Mouse (Mus musculus) urinary bladder, postnatal 10 days (tissue): ENCODE results near the gene Cdk8.

Source experiments
- DNase-seq: peaks from one replicate; pipeline ENCODE4 v3.0.0; 2022; ENCODE audit warnings: low spot score

Gene Cdk8

DNA sequence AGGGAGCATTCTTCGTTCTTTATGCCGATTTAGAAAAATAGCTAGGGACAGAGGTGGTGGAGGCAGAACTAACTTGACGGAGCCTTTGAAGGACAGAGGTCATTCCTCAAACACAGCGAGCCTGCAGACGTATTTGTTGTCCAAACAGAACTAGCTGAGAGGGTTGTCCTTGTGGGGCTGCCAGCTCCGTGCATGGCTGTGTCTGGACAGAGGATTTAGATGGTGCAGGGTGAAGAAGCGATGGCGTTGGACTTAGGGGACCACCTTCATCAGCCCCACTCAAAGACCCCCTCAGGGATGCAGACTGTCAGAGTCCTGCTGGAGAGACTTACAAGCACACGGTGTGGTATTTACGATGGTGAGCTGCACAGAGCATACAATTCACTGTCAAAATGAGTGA lies 97.9 kb downstream of the Cdk8 start:
- DNase-seq, result no peak

DNA sequence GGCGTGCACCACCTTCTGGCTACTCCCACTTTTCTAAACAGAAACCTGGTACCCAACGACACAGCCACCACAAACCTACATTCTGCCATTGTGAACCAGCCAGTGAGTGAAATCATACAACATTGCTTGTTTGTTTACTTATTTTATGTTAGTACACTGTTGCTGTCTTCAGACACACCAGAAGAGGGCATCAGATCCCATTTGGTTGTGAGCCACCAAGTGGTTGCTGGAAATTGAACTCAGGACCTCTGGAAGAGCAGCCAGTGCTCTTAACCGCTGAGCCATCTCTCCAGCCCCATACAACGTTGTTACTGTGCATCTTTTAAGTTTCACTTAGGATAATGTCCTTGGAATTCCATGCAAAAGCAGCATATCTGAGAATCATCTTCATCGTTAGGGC lies 98.5 kb downstream of the Cdk8 start:
- no peak for DNase-seq

DNA sequence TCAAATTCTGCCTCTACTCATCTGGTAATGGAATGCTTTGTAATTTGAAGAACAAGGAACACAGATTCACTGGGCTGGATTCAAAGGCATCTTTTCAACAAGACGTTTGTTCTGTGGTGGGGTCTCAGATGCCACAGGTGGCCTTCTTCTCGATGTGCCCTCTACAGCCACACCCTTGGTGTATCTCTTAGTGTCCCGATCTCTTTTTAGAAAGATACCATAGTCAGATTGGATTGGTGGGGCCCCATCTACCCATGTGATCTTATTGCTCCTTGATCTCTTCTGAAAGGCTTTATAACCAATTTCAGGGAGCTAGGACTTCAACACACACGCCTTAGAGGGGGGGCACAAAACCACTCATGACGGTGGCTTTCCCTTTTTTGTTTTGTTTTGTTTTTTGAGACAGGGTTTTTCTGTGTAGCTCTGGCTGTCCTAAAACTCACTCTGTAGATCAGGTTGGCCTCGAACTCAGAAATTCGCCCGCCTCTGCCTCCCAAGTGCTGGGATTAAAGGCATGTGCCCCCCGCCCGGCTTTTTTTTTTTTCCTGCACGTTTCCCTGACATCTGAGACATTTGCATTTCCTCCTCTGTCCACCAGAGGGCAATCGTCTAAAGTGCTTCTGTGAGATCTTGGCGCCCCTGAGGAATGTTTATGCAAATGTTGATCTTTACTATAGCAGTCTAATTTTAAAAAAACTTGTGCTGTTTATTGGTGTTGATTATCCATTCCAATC lies 99.2 kb downstream of the Cdk8 start:
- DNase-seq, result no peak

DNA sequence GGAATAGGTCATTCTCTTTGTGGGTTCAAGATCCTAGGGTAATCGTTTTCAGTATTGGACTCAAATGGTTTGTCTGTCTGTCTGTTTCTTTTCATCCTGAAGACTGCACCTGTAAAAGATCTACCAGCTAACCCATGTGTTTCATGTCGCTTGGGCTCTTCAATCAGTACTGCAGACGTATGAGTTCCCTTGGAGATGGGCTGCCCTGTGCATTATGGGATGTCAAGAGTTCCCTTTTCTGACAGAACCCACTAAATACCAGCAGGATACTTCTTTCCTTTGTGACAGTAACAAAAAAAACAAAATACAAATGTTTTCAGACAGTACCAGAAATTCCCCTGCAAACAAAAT lies 99.7 kb downstream of the Cdk8 start:
- DNase-seq, result no peak

DNA sequence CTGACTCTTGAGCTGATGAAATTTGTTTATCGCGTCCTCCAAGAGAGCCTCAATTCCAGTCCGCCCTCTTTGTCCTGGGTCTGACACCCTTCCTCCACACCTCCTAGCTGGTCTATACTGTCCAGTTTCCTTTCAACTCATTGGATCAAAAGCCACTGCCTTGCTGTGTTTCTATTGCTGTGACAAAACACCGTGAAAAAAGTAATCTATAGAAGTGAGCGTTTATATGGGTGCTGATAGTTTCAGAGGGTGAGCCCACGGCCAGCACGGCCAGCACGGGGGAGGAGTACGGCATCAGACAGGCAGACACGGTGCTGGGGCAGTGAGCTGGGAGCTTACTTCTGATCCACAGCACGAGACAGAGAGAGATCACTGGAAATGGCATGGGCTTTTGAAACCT lies 100.1 kb downstream of the Cdk8 start:
- no peak for DNase-seq

DNA sequence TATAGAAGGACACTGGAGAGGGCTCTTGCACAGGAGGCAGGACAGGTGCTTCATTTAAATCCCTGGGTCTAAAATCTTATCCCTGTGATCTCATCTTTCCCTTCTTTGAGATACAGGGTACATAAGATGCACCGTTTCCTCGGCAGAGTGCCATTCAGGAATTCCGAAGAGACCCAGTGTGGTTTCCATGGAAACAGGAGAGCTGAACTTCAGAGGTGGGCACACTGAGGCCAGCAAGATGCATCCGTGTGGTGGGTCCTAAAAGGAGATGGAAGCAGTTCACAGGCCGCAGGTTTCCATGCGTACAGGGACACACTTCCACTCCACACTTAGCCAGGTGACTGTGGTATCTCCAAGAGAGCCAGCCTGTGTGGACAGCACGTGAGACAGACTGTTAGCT lies 101.5 kb downstream of the Cdk8 start:
- DNase-seq, result no peak

DNA sequence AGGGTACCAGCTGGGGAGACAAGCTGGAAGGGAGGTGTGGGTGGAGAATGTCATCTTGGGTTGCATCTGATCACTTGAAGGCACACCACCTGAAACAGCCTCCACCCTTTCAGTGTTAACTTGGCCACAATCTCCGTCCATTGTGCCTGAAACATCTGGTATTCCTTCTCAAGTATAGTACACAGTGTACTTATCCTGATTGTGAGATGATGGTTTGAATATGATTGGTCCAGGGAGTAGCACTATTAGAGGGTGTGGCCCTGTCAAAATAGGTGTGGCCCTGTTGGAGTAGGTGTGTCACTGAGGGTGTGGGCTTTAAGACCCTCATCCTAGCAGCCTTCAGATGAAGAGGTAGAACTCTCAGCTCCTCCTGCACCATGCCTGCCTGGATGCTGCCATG lies 103.4 kb downstream of the Cdk8 start:
- DNase-seq, result no peak

DNA sequence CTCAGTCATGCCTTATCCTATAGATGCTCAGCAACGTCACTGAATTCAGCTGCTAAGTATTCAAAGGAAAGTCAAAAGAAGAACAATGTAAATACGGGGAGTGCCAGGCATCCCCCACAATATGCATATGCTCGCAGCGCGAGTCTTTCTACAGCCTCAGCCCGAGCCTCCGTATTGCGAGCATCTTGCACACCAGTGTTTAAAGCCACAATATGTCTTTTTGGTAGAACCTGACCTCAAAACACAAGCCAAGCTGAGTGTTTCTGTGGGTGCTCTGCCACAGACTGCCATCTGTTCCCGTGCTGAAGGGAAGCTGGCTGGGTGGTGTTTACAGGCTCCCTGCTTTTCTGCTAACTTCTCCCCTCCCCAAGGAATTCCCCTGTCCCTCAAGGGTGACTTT lies 107.0 kb downstream of the Cdk8 start:
- no peak for DNase-seq

DNA sequence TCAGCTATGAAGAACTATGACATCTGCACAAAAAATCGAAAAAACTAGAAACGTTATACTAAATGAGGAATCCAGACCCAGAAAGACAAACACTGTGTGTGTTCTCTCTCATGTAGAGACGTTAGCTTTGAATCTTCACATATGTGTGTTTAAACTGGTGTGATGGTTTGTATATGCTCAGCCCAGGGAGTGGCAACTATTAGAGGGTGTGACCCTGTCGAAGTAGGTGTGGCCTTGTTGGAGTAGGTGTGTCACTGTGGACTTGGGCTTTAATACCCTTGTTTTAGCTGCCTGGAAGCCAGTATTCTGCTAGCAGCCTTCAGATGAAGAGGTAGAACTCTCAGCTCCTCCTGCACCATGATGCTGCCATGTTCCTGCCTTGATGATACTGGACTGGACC lies 109.0 kb downstream of the Cdk8 start:
- DNase-seq, result no peak

DNA sequence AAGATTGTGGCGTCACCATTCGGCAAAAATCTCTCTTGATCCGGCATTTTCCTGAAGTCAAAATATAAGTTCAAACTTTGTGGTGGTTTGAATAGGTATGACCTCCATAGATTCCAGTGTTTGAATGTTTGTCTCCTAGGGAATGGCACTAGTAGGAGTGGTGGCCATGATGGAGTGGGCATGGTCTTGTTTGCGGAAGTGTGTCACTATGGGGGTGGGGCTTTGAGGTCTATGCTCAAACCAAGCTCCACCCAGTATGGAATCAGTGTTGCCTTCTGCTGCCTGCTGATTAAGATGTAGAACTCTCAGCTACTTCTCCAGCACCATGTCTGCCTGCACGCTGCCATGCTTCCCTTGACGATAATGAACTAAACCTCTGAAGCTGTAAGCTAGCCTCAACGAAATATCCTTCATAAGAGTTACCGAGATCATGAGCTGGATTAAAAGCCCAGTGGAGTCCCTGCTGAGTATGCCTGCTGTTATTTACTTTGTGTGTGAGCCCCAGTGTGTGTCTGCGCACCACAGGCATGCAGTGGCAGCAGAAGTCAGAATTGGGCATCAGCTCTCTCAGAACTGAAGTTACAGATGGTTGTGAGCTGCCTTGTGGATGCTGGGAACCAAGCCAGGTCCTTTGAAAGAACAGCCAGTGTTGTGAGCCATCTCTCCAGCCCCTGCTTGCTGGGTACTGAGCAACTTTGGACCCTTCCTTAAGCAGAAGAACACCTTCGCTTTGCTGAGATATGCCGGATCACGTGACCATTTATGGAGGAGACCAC lies 114.1 kb downstream of the Cdk8 start:
- no peak for DNase-seq

DNA sequence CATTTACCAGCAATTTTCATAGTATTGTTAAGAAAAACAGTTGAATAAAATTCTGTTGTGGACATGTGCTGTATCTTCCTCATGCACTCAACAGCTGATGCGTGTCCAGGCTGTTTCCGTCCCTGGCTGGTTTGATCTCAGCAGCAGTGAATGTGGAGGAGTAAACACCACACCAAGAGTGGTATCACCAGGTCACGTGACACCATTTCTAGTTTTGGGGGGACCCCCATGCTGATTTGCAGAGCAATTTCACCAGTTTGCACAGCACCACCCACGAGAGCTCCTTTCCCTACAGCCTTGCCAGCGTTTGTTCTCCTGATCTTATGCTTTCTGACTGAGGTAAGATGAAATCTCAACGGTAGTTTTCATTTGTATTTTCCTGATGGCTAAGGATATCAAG lies 116.1 kb downstream of the Cdk8 start:
- DNase-seq, result no peak

DNA sequence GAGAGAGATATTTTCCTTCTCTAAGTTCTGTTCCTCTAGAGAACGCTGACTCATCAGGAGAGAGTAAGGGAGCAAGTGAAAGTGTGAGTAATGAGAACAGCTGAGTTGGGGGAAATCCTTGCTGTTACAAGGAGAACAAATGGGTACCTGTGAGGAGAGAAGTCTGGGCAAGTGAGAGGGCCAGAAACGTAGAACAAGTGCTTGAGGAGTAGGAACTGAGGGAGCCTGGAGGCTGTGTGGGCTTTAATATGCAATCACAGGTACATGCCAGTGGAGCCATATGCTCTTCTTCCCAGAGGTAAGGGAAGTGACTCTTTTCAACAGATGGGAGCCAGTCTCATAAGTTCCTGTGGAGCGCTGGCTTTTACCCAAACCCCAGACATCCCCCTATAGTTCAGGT lies 118.2 kb downstream of the Cdk8 start:
- DNase-seq, result no peak

DNA sequence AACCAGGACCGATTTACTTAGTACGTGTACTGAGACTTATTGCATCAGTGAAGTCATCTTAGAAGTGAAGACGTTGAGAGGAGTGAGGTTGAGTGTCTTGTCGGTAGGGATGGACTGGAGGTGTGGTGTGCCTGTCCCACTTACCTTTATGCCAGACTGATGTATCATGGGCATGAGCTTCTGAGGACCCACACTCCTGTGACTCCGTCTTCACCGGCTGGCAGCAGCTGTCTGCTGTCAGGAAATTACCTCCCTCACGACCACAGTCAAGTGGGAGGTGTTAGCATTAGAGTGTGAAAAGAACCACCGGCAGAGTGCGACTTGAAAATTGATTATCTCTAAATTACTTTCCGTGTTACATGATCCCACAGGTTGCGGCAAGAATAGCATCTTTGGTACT lies 119.8 kb downstream of the Cdk8 start:
- DNase-seq, result no peak

DNA sequence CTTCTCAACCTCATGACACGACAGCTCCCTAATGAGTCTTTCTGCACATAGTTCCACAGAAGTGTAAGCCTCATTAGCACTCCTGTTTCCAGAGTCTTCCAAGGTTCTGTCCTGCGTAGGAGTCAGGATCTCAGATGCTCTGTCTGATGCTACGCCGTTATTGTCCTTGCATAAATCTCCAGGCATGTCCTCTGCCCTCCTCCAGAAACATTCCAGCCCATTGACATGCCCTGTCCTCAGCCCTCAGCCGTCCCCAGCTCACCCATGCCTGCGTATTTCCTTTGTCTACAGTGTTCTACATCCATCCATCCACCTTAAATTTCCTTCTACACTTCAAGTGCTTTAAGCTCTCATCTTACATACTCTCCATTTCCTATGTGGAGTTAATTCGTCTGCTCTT lies 121.0 kb downstream of the Cdk8 start:
- no peak for DNase-seq
